Mouse (Mus musculus): ENCODE data around the gene Gm10097. TPM values are rescaled to one million over a fixed set of nuclear protein-coding genes. Genes with fewer than 3 reads are reported as not detected.

Gene Gm10097
- not detected for total RNA-seq (2021)
- long read RNA-seq, experiment 1, result 0 reads
- long read RNA-seq, experiment 2, result 0 reads

DNA sequence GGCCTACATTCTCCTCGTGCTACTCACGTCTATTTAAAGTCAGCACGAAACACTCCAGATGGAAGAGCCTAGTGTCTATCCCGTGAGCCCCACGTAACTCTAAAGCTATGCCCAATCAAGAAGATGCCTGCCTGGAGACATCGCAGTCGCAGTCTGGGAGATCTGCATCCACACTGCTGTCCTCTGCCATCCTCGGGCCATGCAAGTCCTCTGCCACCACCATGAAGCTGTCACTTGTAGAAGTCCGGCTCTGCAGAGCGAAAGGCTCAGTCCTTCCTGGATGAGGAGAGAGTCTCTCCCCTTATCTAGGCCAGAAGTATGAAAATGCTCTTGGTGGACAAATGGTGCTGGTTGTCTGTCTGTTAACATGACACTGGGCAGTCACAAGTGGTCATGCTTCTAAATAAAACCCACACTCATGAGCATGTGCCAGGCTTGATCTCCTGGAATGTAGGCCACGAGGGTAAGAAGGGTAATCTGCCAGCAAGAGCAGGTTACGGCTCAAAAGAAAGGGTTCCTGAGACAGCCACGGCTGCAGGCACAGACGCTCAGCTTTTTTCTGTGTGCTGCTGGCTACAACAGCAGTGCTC is at the start of gene Gm10097:
TSS of gene Gm10097 (plus strand) at position 517 of the 590 bp plus-strand sequence.
- no peak for DNase-seq

GRCm38 (mm10) chr10:5025906-5026305 is 43.1 kb upstream of the Gm10097 start:
- DNase-seq, result no peak

GRCm38 (mm10) chr10:5027208-5027607 is 41.8 kb upstream of the Gm10097 start:
- no peak for DNase-seq

DNA sequence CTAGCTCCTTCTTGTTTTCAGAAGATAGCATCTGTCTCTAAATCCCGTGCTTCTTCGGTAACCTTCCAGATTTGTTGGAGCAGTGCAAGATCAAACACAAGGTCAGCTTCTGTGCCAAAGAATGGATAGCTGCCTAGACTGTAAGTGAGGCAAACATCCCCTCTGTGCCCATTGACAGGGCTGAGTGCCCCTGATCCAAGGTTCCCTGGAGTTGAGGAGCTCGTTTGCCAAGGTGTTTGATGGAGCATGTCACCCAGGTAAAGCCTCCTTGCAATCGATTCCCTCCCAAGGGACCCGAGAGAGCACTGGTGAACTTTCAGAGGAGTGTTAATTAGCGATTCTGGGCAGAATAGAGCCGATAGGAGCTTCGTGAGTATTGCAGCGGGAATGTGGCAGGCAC is 40.7 kb upstream of the Gm10097 start:
- DNase-seq, result no peak

DNA sequence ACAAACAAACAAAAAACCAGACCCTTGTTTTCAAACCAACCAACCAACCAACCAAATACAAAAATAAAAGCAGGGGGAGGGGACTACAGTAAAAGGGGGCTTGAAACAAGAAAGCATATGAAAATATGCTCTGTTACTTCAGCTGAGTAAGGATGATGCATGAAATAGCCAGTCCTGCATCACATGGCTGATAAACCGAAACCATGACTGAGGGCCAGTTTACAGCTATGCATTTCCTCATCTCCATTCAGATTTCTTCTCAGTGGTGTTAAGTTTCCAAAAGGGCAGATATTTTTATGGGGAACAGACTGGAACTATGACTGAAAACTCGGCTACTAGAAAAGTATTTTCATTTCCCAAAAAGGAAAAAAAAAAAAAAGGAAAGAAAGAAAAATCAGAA is 39.8 kb upstream of the Gm10097 start:
- DNase-seq, result no peak

GRCm38 (mm10) chr10:5029883-5030282 is 39.1 kb upstream of the Gm10097 start:
- no peak for DNase-seq

GRCm38 (mm10) chr10:5032192-5033048 is 36.6 kb upstream of the Gm10097 start:
- no peak for DNase-seq

DNA sequence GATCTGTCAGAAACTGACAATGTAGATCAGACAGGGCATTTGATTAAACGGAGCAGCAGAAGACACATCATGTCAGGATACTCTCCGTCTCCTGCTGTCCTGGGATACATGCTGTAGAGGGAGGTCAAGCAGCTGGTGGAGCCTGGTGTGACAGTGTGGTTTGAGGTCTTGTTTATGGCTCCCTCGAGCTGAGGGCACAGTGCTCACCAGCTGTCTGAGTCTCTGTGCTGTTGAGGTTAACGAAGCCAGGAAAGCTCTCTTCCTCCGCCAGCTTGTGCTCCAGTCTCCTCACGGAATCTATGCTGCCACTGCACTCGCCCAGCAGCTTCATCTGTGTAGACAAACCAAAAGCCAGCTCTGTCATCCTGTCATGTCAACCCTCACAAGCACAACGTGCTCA is 27.7 kb upstream of the Gm10097 start:
- no peak for DNase-seq

- DNase-seq, result no peak
Measured at GRCm38 (mm10) chr10:5044481-5044880, 24.5 kb upstream of the Gm10097 start.

DNA sequence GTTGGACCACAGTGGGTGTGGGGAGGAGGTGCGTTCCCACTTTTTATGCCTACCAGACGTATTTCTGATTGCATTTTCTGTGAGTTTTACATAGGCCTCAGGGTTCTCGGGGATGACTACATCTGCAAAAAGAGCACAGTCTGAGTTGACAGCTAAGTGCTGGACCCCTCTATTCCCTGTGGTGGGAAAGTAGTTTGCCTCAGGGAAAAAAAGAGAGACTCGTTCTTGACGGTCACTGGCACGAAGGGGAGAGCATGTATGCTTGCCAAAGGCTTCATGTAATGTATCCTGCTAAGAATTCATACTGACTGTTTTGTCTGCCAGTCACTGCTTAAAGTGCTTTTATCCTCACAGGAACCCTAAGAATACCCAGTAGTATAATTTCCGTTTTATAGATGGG is 23.8 kb upstream of the Gm10097 start:
- DNase-seq, result no peak

DNA sequence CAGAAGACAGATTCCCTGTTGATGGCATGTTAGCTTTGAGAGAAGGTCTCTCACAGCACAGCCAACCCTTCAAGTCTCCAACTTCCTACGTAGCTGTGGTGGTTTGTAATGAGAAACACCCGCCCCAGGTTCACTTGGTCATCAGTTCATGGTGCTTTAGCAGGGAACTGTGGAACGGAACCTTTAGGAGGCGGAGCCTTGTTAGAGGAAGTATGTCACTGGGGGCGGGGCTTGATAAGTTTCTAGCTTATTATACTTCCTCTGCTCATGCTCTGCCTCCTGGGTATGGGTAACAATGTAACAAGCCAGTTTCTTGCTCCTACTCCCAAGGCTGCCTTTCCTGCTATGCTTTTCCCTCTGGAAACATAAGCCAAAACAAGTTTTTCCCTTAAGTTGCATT is 23.3 kb upstream of the Gm10097 start:
- no peak for DNase-seq

GRCm38 (mm10) chr10:5056243-5056735 is 12.7 kb upstream of the Gm10097 start:
- no peak for DNase-seq

- DNase-seq, result no peak
Measured at GRCm38 (mm10) chr10:5056940-5057339, 12.1 kb upstream of the Gm10097 start.

GRCm38 (mm10) chr10:5057661-5058060 is 11.3 kb upstream of the Gm10097 start:
- DNase-seq, result no peak

DNA sequence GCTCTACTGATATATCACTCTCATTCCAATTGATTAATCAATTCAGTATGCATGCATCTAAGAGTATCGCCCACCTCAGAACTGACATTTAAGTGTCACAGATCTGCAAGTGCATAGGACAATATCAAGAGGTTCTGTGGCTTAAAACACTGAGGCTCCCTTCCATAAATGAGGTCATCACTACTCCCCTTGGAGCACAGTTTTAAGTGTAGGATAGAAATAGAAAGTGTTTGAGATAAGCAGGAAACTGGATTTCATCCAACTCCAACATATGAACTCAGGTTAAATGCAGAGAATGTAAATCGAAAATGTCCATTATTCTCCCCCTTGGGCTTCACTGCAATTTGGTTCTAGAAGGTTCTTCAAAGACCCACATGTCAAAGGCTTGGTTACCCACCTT is 10.1 kb upstream of the Gm10097 start:
- no peak for DNase-seq

- DNase-seq, result no peak
Measured at GRCm38 (mm10) chr10:5059983-5060382, 9.0 kb upstream of the Gm10097 start.

- no peak for DNase-seq
Measured at GRCm38 (mm10) chr10:5067113-5067512, 1.9 kb upstream of the Gm10097 start.

DNA sequence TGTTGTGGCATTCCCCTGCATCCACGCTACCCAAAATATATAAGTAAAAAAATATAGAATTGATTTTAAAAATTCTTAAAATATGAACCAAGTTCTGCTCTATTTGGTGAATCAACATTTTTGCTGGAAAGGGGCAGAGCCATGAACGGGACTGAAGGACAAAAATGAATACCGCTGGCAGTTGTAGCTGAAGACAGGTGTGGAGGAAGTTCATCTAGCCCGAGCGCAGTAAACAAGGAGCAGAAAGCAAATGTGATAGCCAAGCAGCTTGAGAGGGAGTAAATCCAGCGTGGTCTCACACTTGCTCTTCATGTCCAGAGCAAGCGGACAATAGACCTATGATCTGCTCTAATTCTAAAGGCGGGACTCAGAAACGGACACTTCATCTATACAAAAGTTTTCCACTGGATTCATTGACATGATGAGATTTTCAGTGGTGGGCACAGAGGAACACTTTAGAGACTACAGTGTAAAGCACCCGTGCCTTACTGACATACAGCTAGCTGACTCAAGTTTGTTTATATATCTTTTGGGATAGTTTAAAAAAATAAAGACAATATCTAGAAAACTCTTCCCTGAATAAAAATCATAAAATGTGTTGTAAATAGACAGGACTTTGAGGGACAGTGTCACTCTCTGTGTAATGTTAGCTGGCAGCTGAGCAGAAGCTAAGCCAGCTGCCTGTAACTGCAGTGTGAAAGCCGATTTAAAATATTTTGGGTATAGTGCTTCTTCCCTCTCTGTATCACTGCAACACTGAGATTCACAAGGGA is 1.4 kb downstream of the Gm10097 start:
- DNase-seq, result no peak

DNA sequence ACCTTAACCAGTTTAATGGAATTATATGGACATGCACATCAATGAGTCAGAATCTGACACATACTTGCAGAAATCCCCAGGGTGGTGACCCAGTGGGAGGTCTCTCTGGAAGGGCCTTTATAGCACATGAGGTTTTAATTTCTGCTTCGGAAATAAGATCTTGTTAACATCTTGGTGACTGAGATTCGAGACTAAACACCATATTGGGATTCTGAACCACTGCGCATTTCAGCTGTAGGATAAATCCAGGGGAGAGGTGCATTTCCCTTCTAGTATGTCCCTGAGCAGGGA is 1.9 kb downstream of the Gm10097 start:
- no peak for DNase-seq

- DNase-seq, result no peak
Measured at GRCm38 (mm10) chr10:5072054-5072453, 3.1 kb downstream of the Gm10097 start.

GRCm38 (mm10) chr10:5075724-5076123 is 6.7 kb downstream of the Gm10097 start:
- no peak for DNase-seq

DNA sequence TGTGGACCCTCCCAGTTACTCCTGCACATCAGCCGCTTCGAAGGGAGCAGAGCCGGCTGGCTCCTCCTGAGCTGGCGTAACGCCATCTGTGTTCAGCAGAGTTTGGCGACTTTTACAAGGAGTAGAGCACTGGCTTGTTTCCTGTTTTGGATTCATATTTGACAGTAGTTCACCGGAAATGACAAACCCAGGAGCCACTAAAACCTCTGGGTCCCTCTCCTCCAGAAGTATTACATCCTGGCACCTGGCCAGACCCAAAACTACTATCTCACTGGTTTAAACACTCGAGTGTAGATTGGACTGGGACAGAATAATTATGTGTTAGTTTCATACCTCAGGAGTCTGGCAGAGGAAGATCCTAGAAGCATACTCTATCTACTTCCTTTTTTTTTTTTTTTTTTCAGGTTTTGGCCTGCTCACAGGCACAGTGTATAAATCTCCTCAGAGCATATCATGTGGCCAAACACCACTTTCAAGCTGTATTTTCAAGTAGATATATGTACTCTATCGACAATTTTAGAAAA is 11.0 kb downstream of the Gm10097 start:
- peak; percentile 37 to 66 for DNase-seq

GRCm38 (mm10) chr10:5083716-5084115 is 14.7 kb downstream of the Gm10097 start:
- DNase-seq, result no peak
